In the genomic region with DNA sequence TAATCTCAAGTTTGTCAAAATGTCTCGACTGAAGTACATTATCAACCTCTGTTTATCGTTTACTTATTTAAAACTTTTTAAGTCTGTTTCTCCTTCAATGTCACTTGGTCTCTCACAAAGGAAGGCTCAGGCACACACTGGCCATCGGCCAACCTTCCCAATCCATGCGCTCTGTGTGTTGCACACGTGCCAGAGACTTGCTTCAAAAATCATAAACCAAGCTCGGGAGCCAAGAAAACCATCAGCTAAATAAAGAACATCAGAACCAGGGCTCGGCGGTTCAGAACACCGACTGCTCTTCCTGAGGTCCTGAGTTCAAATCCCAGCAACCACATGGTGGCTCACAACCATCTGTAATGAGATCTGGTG, we compare ENCODE assay signal across 15 mouse cellular contexts. TPM values are rescaled to one million over a fixed set of nuclear protein-coding genes. Genes with fewer than 3 reads are reported as not detected.
DNase-seq lines count a peak whose midpoint lies in the region; ATAC-seq and TF ChIP-seq lines count a peak whose summit lies in the region.
"Had no signal": no experiment of that assay in that cellular context is flagged by ENCODE, and none has a peak within 500 bp of the region (broad histone marks: within the 10 kb centered on the region; RNA-seq: fewer than 3 reads in every experiment).

No protein-coding gene starts in this region.

- intact Hi-C loops in left cerebral cortex, adult 2 months (cut with DNase I): no loop called here

- no peak; the same call in 1 of the 2 replicates for TF ChIP-seq CTCF in left cerebral cortex, adult 2 months (IDR thresholded peaks at IDR 0.05)

- H3K36me3 ChIP-seq in kidney, embryonic 16.5 days (ENCODE audit: insufficient read depth, low read length): no peaks in the 10 kb centered on the region
- H3K36me3 ChIP-seq in heart, embryonic 12.5 days: no peaks in the 10 kb centered on the region
- H3K36me3 ChIP-seq: neural tube, embryonic 13.5 days had no signal

- no peak overlapping the region for H3K4me3 ChIP-seq in kidney, embryonic 16.5 days (ENCODE audit: low read length)
- H3K4me3 ChIP-seq in heart, embryonic 12.5 days: no peak overlapping the region
- no peak overlapping the region for H3K4me3 ChIP-seq in left cerebral cortex, adult 2 months
- H3K4me3 ChIP-seq: erythroblast, embryonic 14.5 days; megakaryocyte, embryonic 14.5 days; neural tube, embryonic 13.5 days had no signal

- H3K9ac ChIP-seq in kidney, embryonic 16.5 days (replicated peaks; ENCODE audit: low read length): no peak overlapping the region
- H3K9ac ChIP-seq in heart, embryonic 12.5 days: no peak overlapping the region
- H3K9ac ChIP-seq: neural tube, embryonic 13.5 days had no signal

- H3K27me3 ChIP-seq in kidney, embryonic 16.5 days (ENCODE audit: insufficient read depth, low read length): no peaks in the 10 kb centered on the region
- H3K27me3 ChIP-seq in heart, embryonic 12.5 days (replicated peaks): no peaks in the 10 kb centered on the region
- H3K27me3 ChIP-seq: neural tube, embryonic 13.5 days had no signal

- H3K4me2 ChIP-seq in kidney, embryonic 16.5 days (replicated peaks; ENCODE audit: low read depth, low read length): no peak overlapping the region
- H3K4me2 ChIP-seq in heart, embryonic 12.5 days: peak overlapping the region; percentile 54; the same call in 1 of the 2 replicates
- H3K4me2 ChIP-seq: neural tube, embryonic 13.5 days had no signal

- H3K4me1 ChIP-seq in kidney, embryonic 16.5 days (ENCODE audit: insufficient read depth, low read length): peaks cover 63% of the 10 kb centered on the region
- H3K4me1 ChIP-seq in heart, embryonic 12.5 days (replicated peaks): peaks cover 30% of the 10 kb centered on the region

- DNase-seq in adrenal gland, postnatal 10 days: peak; percentile 56
- DNase-seq in adrenal gland, adult (ENCODE audit: inconsistent age in 2 of 2, low spot score in 1 of 2): no peak
- no peak for DNase-seq in kidney, adult 18-20 months
- DNase-seq in lung, postnatal 36 days: peak; percentile 46
- no peak for DNase-seq in left cerebral cortex, adult 2 months (ENCODE audit: extremely low spot score in 1 of 2, low spot score in 2 of 2)
- DNase-seq in frontal cortex, postnatal 14 days (ENCODE audit: low spot score in 2 of 2): no peak
- DNase-seq: cerebellum, adult 11-12 months had no signal

- peak overlapping the region; percentile 77 for H3K27ac ChIP-seq in kidney, embryonic 16.5 days (ENCODE audit: low read length)
- peak overlapping the region; percentile 67 for H3K27ac ChIP-seq in heart, embryonic 12.5 days (ENCODE audit: poor library complexity, severe bottlenecking)
- H3K27ac ChIP-seq in left cerebral cortex, adult 2 months: no peak overlapping the region
- H3K27ac ChIP-seq: neural tube, embryonic 13.5 days had no signal

- ATAC-seq in kidney, embryonic 16.5 days (ENCODE audit: low FRiP score, low TSS enrichment): no peak
- ATAC-seq in heart, embryonic 12.5 days (ENCODE audit: insufficient number of reproducible peaks, low FRiP score): no peak

- no peaks in the 10 kb centered on the region for H3K9me3 ChIP-seq in kidney, embryonic 16.5 days (ENCODE audit: low read length)
- H3K9me3 ChIP-seq in heart, embryonic 12.5 days (replicated peaks): no peaks in the 10 kb centered on the region
- H3K9me3 ChIP-seq: neural tube, embryonic 13.5 days had no signal

- WGBS in kidney, embryonic 16.5 days: 46% methylated on average over 9 of the region's 9 CpGs
- 53% methylated on average over 9 of the region's 9 CpGs for WGBS in heart, embryonic 12.5 days

RNA-seq across cellular contexts. Expression of a gene that starts 13.2 kb away (rescaled TPM):
- not detected for total RNA-seq in adrenal gland, postnatal 10 days (2021)
- polyA plus RNA-seq in kidney, embryonic 16.5 days (2015; fragmentation: Nextera tagmentation; extraction: Ambion mirVana): 0.22 and 0.36 TPM in 2 replicates
- polyA plus RNA-seq in heart, embryonic 12.5 days (2016; fragmentation: Nextera tagmentation; extraction: Ambion mirVana): 0.64 and 1.3 TPM in 2 replicates
- not detected for total RNA-seq in left cerebral cortex, adult 2 months (2021)
- total RNA-seq: layer of hippocampus, postnatal 14 days had no signal
- polyA plus RNA-seq: erythroblast, embryonic 14.5 days; neural tube, embryonic 13.5 days; small intestine, adult 2 months had no signal

RNA-seq across cellular contexts. Expression of a gene that starts 23.9 kb away (rescaled TPM):
- under 1 TPM in 1 of 2 experiments, not detected in 1; 0.09 TPM for total RNA-seq in adrenal gland, postnatal 10 days (2021)
- 0.49 and 1.4 TPM in 2 replicates for polyA plus RNA-seq in kidney, embryonic 16.5 days (2015; fragmentation: Nextera tagmentation; extraction: Ambion mirVana)
- not detected in 2 replicates for polyA plus RNA-seq in heart, embryonic 12.5 days (2016; fragmentation: Nextera tagmentation; extraction: Ambion mirVana)
- not detected for total RNA-seq in left cerebral cortex, adult 2 months (2021)
- total RNA-seq: layer of hippocampus, postnatal 14 days had no signal
- polyA plus RNA-seq: erythroblast, embryonic 14.5 days; heart, postnatal 0 days; neural tube, embryonic 13.5 days had no signal

RNA-seq across cellular contexts. Expression of a gene that starts 35.5 kb away (rescaled TPM):
- under 1 TPM in 1 of 2 experiments, not detected in 1; 0.09 TPM for total RNA-seq in adrenal gland, postnatal 10 days (2021)
- 0.69 and 0.89 TPM in 2 replicates for polyA plus RNA-seq in kidney, embryonic 16.5 days (2015; fragmentation: Nextera tagmentation; extraction: Ambion mirVana)
- polyA plus RNA-seq in heart, embryonic 12.5 days (2016; fragmentation: Nextera tagmentation; extraction: Ambion mirVana): 0.40 and 0.63 TPM in 2 replicates
- under 1 TPM; 0.72 to 0.84 TPM for total RNA-seq in left cerebral cortex, adult 2 months (2021)
- polyA plus RNA-seq: erythroblast, embryonic 14.5 days; heart, postnatal 0 days; small intestine, adult 2 months had no signal

Comparison
In these comparisons a context has a peak if more than half of its experiments do, and no peak if none do; other contexts are left out.
1. DNase-seq: peak in adrenal gland, postnatal 10 days (single experiment) and lung, postnatal 36 days (single experiment); none in adrenal gland, adult (0 of 2), kidney, adult 18-20 months (single experiment), left cerebral cortex, adult 2 months (0 of 2) and frontal cortex, postnatal 14 days (0 of 2).